Mouse (Mus musculus): ENCODE measurements around the gene Sgms2.

DNA sequence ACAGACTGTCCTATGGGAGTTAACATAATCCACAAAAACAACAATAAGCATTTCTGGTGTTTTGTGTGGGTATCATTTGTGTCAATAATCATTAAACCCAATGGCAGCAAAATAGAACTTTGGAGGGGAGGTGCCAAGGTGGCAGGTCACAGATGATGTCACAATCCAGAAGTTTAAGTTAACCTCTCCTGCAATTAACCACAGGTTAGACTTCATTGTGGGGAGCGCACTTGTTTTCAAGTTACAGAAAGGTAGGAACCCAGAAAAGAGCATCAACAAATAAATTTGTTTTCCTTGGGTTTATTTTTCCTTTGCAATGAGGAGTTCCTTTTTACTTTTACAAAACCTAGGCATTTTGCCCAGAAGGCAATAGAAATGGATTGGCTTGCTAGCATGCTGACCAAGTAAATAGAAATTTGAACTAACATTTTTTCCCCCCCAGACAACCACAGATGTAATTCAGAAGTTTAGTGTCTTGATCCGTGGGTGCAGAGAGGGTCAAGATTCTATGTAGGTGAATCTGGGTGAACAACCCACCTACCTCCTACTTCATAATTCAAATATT is at the start of gene Sgms2:
- TF ChIP-seq CTCF (IDR thresholded peaks at IDR 0.05; ENCODE audit: control insufficient read depth, insufficient read depth, insufficient read length) (no peak), MAX (IDR thresholded peaks at IDR 0.05) (no peak)
